Mouse (Mus musculus) E14TG2a.4 (cell line): ENCODE measurements at regions not wholly inside any gene's neighbourhood (a gene's known extent, or its start where the extent isn't known, plus 50 kb on each side); places are given as distances from the start of the nearest gene placed in this dataset.

ENCODE experiments used
- CTCF ChIP-seq: conservative IDR thresholded peaks from 2 replicates; pipeline ENCODE4 v1.5.1; 2014; ENCODE audit warnings: low read length
- NANOG ChIP-seq: IDR thresholded peaks from 2 replicates; pipeline ENCODE4 v1.6.1; 2014; ENCODE audit warnings: borderline replicate concordance, low read length, mixed read lengths
- POU5F1 ChIP-seq: IDR thresholded peaks from 2 replicates; pipeline ENCODE4 v1.6.1; 2014; ENCODE audit warnings: low read length, borderline replicate concordance

- TF ChIP-seq CTCF, result no peak
- no peak for TF ChIP-seq POU5F1
- TF ChIP-seq NANOG, result no peak
Observed at GRCm38 (mm10) chr3:121870726-121871125, 55.6 kb upstream of the Abcd3 start.
